In genomic region chr5:37818533-37819215, GRCm38 (mm10) we compare ENCODE assay signal across 18 mouse cellular contexts. TPM values are rescaled to one million over a fixed set of nuclear protein-coding genes. Genes with fewer than 3 reads are reported as not detected.
A peak's percentile ranks its signal among the peaks of the same experiment; 100 is the strongest.
DNase-seq lines count a peak whose midpoint lies in the region; ATAC-seq and TF ChIP-seq lines count a peak whose summit lies in the region.
"Had no signal": no experiment of that assay in that cellular context is flagged by ENCODE, and none has a peak within 500 bp of the region (broad histone marks: within the 10 kb centered on the region; RNA-seq: fewer than 3 reads in every experiment).

No protein-coding gene starts in this region.

- H3K27me3 ChIP-seq in heart, embryonic 12.5 days (replicated peaks) = peaks cover 95% of the 10 kb centered on the region
- H3K27me3 ChIP-seq in embryonic facial prominence, embryonic 12.5 days = peaks cover 69% of the 10 kb centered on the region
- H3K27me3 ChIP-seq in limb, embryonic 11.5 days (ENCODE audit: control insufficient read depth, insufficient read depth, low read length) = peaks cover 46% of the 10 kb centered on the region

- H3K9ac ChIP-seq in heart, embryonic 12.5 days = no peak overlapping the region
- H3K9ac ChIP-seq in embryonic facial prominence, embryonic 12.5 days = peak overlapping the region; percentile 58
- no peak overlapping the region for H3K9ac ChIP-seq in limb, embryonic 11.5 days (ENCODE audit: low read length)
- H3K9ac ChIP-seq: forebrain, postnatal 0 days; liver, embryonic 12.5 days had no signal

- TF ChIP-seq CTCF in lung, adult 2 months (IDR thresholded peaks at IDR 0.05; ENCODE audit: insufficient read depth, low read length) = no peak

- WGBS in heart, embryonic 12.5 days = 8% methylated on average over 25 of the region's 25 CpGs
- 2% methylated on average over 25 of the region's 25 CpGs for WGBS in embryonic facial prominence, embryonic 12.5 days
- 2% methylated on average over 25 of the region's 25 CpGs for WGBS in limb, embryonic 11.5 days
- 21% methylated on average over 25 of the region's 25 CpGs for WGBS in lung, adult 2 months

- TF ChIP-seq POLR2A in lung, adult 2 months (IDR thresholded peaks at IDR 0.05; ENCODE audit: borderline replicate concordance, extremely low read depth, low read depth, low read length) = no peak

- 0 out of 2 replicates have a peak overlapping the region, but pooled peaks have one; percentile 7 for H3K4me3 ChIP-seq in heart, embryonic 12.5 days
- H3K4me3 ChIP-seq in embryonic facial prominence, embryonic 12.5 days = peak overlapping the region; percentile 33
- H3K4me3 ChIP-seq in limb, embryonic 11.5 days (ENCODE audit: low read depth, low read length) = no peak overlapping the region
- no peak overlapping the region for H3K4me3 ChIP-seq in lung, adult 2 months (replicated peaks; ENCODE audit: extremely low read depth, low read depth, low read length)
- H3K4me3 ChIP-seq: liver, embryonic 12.5 days had no signal

- no peak overlapping the region for H3K27ac ChIP-seq in heart, embryonic 12.5 days (ENCODE audit: poor library complexity, severe bottlenecking)
- peak overlapping the region; percentile 85 for H3K27ac ChIP-seq in embryonic facial prominence, embryonic 12.5 days
- no peak overlapping the region for H3K27ac ChIP-seq in limb, embryonic 11.5 days (replicated peaks; ENCODE audit: low read depth, low read length)
- H3K27ac ChIP-seq: liver, embryonic 12.5 days had no signal

- DNase-seq in heart, adult 8-10 months (ENCODE audit: low spot score) = no peak
- DNase-seq in ZHBTc4 (ENCODE audit: low read depth, low spot score) = peak; percentile 30
- peak; percentile 68 for DNase-seq in limb, embryonic 11.5 days (ENCODE audit: low spot score)
- no peak for DNase-seq in layer of hippocampus, adult 9-11 months
- DNase-seq in lung, adult 2 months = no peak
- DNase-seq: adrenal gland, adult 8-10 months; B cell, adult 2 months; cerebellum, adult 9-10 months; kidney, adult 18-20 months; kidney, postnatal 4 days; right cerebral cortex, postnatal 14 days had no signal

- no peaks in the 10 kb centered on the region for H3K36me3 ChIP-seq in heart, embryonic 12.5 days
- H3K36me3 ChIP-seq in embryonic facial prominence, embryonic 12.5 days = peaks cover 7% of the 10 kb centered on the region; the same call in 1 of the 2 replicates
- H3K36me3 ChIP-seq in limb, embryonic 11.5 days (ENCODE audit: control insufficient read depth, insufficient read depth, low read length) = no peaks in the 10 kb centered on the region
- H3K36me3 ChIP-seq: liver, embryonic 12.5 days had no signal

- no peaks in the 10 kb centered on the region for H3K9me3 ChIP-seq in heart, embryonic 12.5 days (replicated peaks)
- no peaks in the 10 kb centered on the region for H3K9me3 ChIP-seq in embryonic facial prominence, embryonic 12.5 days
- H3K9me3 ChIP-seq in limb, embryonic 11.5 days (ENCODE audit: control insufficient read depth, low read length) = no peaks in the 10 kb centered on the region
- H3K9me3 ChIP-seq: liver, embryonic 12.5 days had no signal

- H3K4me2 ChIP-seq in heart, embryonic 12.5 days = no peak overlapping the region
- peak overlapping the region; percentile 71 for H3K4me2 ChIP-seq in embryonic facial prominence, embryonic 12.5 days (replicated peaks)
- peak overlapping the region; percentile 18; the same call in 1 of the 2 replicates for H3K4me2 ChIP-seq in limb, embryonic 11.5 days (ENCODE audit: low read depth, severe bottlenecking)
- H3K4me2 ChIP-seq: liver, embryonic 12.5 days had no signal

- peaks cover 34% of the 10 kb centered on the region for H3K4me1 ChIP-seq in heart, embryonic 12.5 days (replicated peaks)
- peaks cover 26% of the 10 kb centered on the region for H3K4me1 ChIP-seq in embryonic facial prominence, embryonic 12.5 days
- peaks cover 24% of the 10 kb centered on the region for H3K4me1 ChIP-seq in limb, embryonic 11.5 days (ENCODE audit: control insufficient read depth, insufficient read depth, low read length)
- H3K4me1 ChIP-seq in lung, adult 2 months (ENCODE audit: control insufficient read depth, insufficient read depth, low read length) = no peaks in the 10 kb centered on the region

- ATAC-seq in heart, embryonic 12.5 days (ENCODE audit: insufficient number of reproducible peaks, low FRiP score) = no peak
- ATAC-seq in embryonic facial prominence, embryonic 12.5 days (ENCODE audit: insufficient number of reproducible peaks, insufficient read depth, low FRiP score, low TSS enrichment) = no peak
- no peak for ATAC-seq in limb, embryonic 11.5 days (ENCODE audit: insufficient number of reproducible peaks, low FRiP score, low TSS enrichment, low read depth)
- ATAC-seq in erythroid progenitor cell, adult 5-6 weeks (replicated peaks; ENCODE audit: low FRiP score, poor library complexity, severe bottlenecking) = no peak
- ATAC-seq: forebrain, postnatal 0 days; liver, embryonic 12.5 days; lung, postnatal 0 days had no signal

RNA-seq across cellular contexts. Expression of gene Msx1, which starts 5.7 kb away (rescaled TPM):
- 20.4 and 20.6 TPM in 2 replicates for polyA plus RNA-seq in heart, embryonic 12.5 days (2016; fragmentation: Nextera tagmentation; extraction: Ambion mirVana)
- 1 to 10 TPM; 3.0 to 3.8 (median 3.3) TPM for total RNA-seq in heart, adult 8-10 months (2022)
- polyA plus RNA-seq in embryonic facial prominence, embryonic 12.5 days (2016; fragmentation: Nextera tagmentation; extraction: Ambion mirVana) = 394 and 406 TPM in 2 replicates
- 218 and 235 TPM in 2 replicates for polyA plus RNA-seq in limb, embryonic 11.5 days (2014; fragmentation: Nextera tagmentation; extraction: Ambion mirVana)
- not detected in 2 replicates for total RNA-seq in erythroid progenitor cell, adult 5-6 weeks (2015; ENCODE audit: low replicate concordance)
- total RNA-seq in erythroid progenitor cell, adult 5-6 weeks (2017; ENCODE audit: low replicate concordance) = not detected in 2 replicates
- 5.9 and 6.0 TPM in 2 replicates for polyA plus RNA-seq in lung, adult 2 months (2012; rRNA removed)
- total RNA-seq: megakaryocyte-erythroid progenitor cell, adult 5-6 weeks had no signal

Comparison
In these comparisons a context has a peak if more than half of its experiments do, and no peak if none do; other contexts are left out.
1. H3K4me3 ChIP-seq: peak in heart, embryonic 12.5 days (single experiment) and embryonic facial prominence, embryonic 12.5 days (single experiment); none in limb, embryonic 11.5 days (single experiment) and lung, adult 2 months (single experiment).
2. DNase-seq: peak in ZHBTc4 (single experiment) and limb, embryonic 11.5 days (single experiment); none in heart, adult 8-10 months (single experiment), layer of hippocampus, adult 9-11 months (single experiment) and lung, adult 2 months (single experiment).
3. RNA of gene Msx1, which starts 5.7 kb away (polyA plus RNA-seq): 394 to 406 TPM in embryonic facial prominence, embryonic 12.5 days and 218 to 235 TPM in limb, embryonic 11.5 days; 20.4 to 20.6 TPM in heart, embryonic 12.5 days and 5.9 to 6.0 TPM in lung, adult 2 months; every median in the first group is over 10 times any median in the second.